Mouse (Mus musculus): ENCODE data around the gene Lamp2. TPM values are rescaled to one million over a fixed set of nuclear protein-coding genes. Genes with fewer than 3 reads are reported as not detected.

Lamp2 gene
- polyA plus RNA-seq, 1 experiment from 2014 or later, result 131 TPM

DNA sequence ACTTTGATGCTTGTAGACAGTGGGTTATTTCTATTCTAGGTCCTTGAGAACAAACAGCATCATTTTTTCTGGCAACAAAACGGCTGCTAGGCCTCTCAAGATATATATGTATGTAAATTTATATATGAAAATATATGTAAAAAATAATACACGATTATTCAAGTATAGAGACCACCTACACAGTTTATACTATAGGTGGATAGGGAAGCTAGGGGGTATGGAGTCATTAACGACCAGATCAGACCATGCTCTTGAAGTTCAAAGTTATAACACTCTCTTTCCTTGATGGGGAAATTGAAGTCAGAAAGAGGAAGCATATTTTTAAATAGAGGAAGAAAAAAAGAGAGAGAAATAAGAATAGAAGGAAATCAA lies 367 bp upstream of the Lamp2 start:
- no peak overlapping the region for H3K4me2 ChIP-seq (replicated peaks; ENCODE audit: low read depth)
- TF ChIP-seq CTCF (IDR thresholded peaks at IDR 0.05; ENCODE audit: low read depth), result no peak
- TF ChIP-seq EP300 (optimal IDR thresholded peaks at IDR 0.05), result no peak
- no peak overlapping the region for H3K9ac ChIP-seq (ENCODE audit: low read length)
- peak; percentile 10; the same call in 1 of the 2 replicates for ATAC-seq (ENCODE audit: low FRiP score, low TSS enrichment)
- no peaks in the 10 kb centered on the region for H3K9me3 ChIP-seq (ENCODE audit: control insufficient read depth, low read length)
- no peak for DNase-seq (ENCODE audit: low spot score)
- no peak overlapping the region for H3K4me3 ChIP-seq (ENCODE audit: low read depth, low read length)
- no peaks in the 10 kb centered on the region for H3K27me3 ChIP-seq (ENCODE audit: control insufficient read depth, insufficient read depth, low read length)
- no peaks in the 10 kb centered on the region for H3K36me3 ChIP-seq (ENCODE audit: control insufficient read depth, insufficient read depth, low read length)
- H3K4me1 ChIP-seq (replicated peaks; ENCODE audit: control insufficient read depth, insufficient read depth), result no peaks in the 10 kb centered on the region
- WGBS, result 32% methylated on average over 3 of the region's 3 CpGs
- H3K27ac ChIP-seq (replicated peaks), result no peak overlapping the region

- Histone ChIP-seq H3K4me2 (replicated peaks; ENCODE audit: low read depth) (peak overlapping the region; percentile 53), H3K9me3 (ENCODE audit: control insufficient read depth, low read length) (no peaks in the 10 kb centered on the region), H3K27me3 (ENCODE audit: control insufficient read depth, insufficient read depth, low read length) (no peaks in the 10 kb centered on the region), H3K9ac (ENCODE audit: low read length) (peak overlapping the region; percentile 67), H3K4me3 (ENCODE audit: low read depth, low read length) (peak overlapping the region; percentile 57), H3K27ac (replicated peaks) (peak overlapping the region; percentile 84), H3K36me3 (ENCODE audit: control insufficient read depth, insufficient read depth, low read length) (no peaks in the 10 kb centered on the region), H3K4me1 (replicated peaks; ENCODE audit: control insufficient read depth, insufficient read depth) (no peaks in the 10 kb centered on the region)
- TF ChIP-seq CTCF (IDR thresholded peaks at IDR 0.05; ENCODE audit: low read depth), result no peak
- no peak for TF ChIP-seq EP300 (optimal IDR thresholded peaks at IDR 0.05)
- ATAC-seq (ENCODE audit: low FRiP score, low TSS enrichment), result 0 out of 2 replicates have a peak, but pooled peaks have one; percentile 6
- 23% methylated on average over 7 of the region's 7 CpGs for WGBS
- no peak for DNase-seq (ENCODE audit: low spot score)
Observed at GRCm38 (mm10) chrX:38455474-38455873, 780 bp downstream of the Lamp2 start.

GRCm38 (mm10) chrX:38454900-38455299 lies 1.4 kb downstream of the Lamp2 start:
- 22% methylated on average over 2 of the region's 2 CpGs for WGBS
- H3K4me3 ChIP-seq (ENCODE audit: low read depth, low read length), result peak overlapping the region; percentile 57
- TF ChIP-seq EP300 (optimal IDR thresholded peaks at IDR 0.05) (no peak), CTCF (IDR thresholded peaks at IDR 0.05; ENCODE audit: low read depth) (no peak)
- no peak for ATAC-seq (ENCODE audit: low FRiP score, low TSS enrichment)
- H3K27ac ChIP-seq (replicated peaks), result no peak overlapping the region
- no peaks in the 10 kb centered on the region for H3K36me3 ChIP-seq (ENCODE audit: control insufficient read depth, insufficient read depth, low read length)
- H3K4me1 ChIP-seq (replicated peaks; ENCODE audit: control insufficient read depth, insufficient read depth), result no peaks in the 10 kb centered on the region
- H3K4me2 ChIP-seq (replicated peaks; ENCODE audit: low read depth), result peak overlapping the region; percentile 53
- no peaks in the 10 kb centered on the region for H3K9me3 ChIP-seq (ENCODE audit: control insufficient read depth, low read length)
- peak overlapping the region; percentile 67; the same call in 1 of the 2 replicates for H3K9ac ChIP-seq (ENCODE audit: low read length)
- no peak for DNase-seq (ENCODE audit: low spot score)
- no peaks in the 10 kb centered on the region for H3K27me3 ChIP-seq (ENCODE audit: control insufficient read depth, insufficient read depth, low read length)

GRCm38 (mm10) chrX:38453924-38454323 lies 2.3 kb downstream of the Lamp2 start:
- TF ChIP-seq CTCF (IDR thresholded peaks at IDR 0.05; ENCODE audit: low read depth) (no peak), EP300 (optimal IDR thresholded peaks at IDR 0.05) (no peak)
- no peak overlapping the region for H3K9ac ChIP-seq (ENCODE audit: low read length)
- H3K4me1 ChIP-seq (replicated peaks; ENCODE audit: control insufficient read depth, insufficient read depth), result no peaks in the 10 kb centered on the region
- no peaks in the 10 kb centered on the region for H3K36me3 ChIP-seq (ENCODE audit: control insufficient read depth, insufficient read depth, low read length)
- ATAC-seq (ENCODE audit: low FRiP score, low TSS enrichment) (no peak), DNase-seq (ENCODE audit: low spot score) (no peak)
- H3K27me3 ChIP-seq (ENCODE audit: control insufficient read depth, insufficient read depth, low read length), result no peaks in the 10 kb centered on the region
- H3K4me3 ChIP-seq (ENCODE audit: low read depth, low read length), result no peak overlapping the region
- no peak overlapping the region for H3K27ac ChIP-seq (replicated peaks)
- H3K4me2 ChIP-seq (replicated peaks; ENCODE audit: low read depth), result no peak overlapping the region
- WGBS, result 56% methylated on average over 5 of the region's 5 CpGs
- H3K9me3 ChIP-seq (ENCODE audit: control insufficient read depth, low read length), result no peaks in the 10 kb centered on the region

GRCm38 (mm10) chrX:38450476-38450875 lies 5.8 kb downstream of the Lamp2 start:
- H3K27ac ChIP-seq (replicated peaks), result no peak overlapping the region
- no peaks in the 10 kb centered on the region for H3K9me3 ChIP-seq (ENCODE audit: control insufficient read depth, low read length)
- WGBS, result 67% methylated on average over 6 of the region's 6 CpGs
- H3K4me3 ChIP-seq (ENCODE audit: low read depth, low read length), result no peak overlapping the region
- ATAC-seq (ENCODE audit: low FRiP score, low TSS enrichment), result no peak
- no peaks in the 10 kb centered on the region for H3K27me3 ChIP-seq (ENCODE audit: control insufficient read depth, insufficient read depth, low read length)
- no peaks in the 10 kb centered on the region for H3K36me3 ChIP-seq (ENCODE audit: control insufficient read depth, insufficient read depth, low read length)
- no peak for TF ChIP-seq CTCF (IDR thresholded peaks at IDR 0.05; ENCODE audit: low read depth)
- no peak for TF ChIP-seq EP300 (optimal IDR thresholded peaks at IDR 0.05)
- no peak overlapping the region for H3K4me2 ChIP-seq (replicated peaks; ENCODE audit: low read depth)
- no peak overlapping the region for H3K9ac ChIP-seq (ENCODE audit: low read length)
- no peaks in the 10 kb centered on the region for H3K4me1 ChIP-seq (replicated peaks; ENCODE audit: control insufficient read depth, insufficient read depth)
- DNase-seq (ENCODE audit: low spot score), result no peak

GRCm38 (mm10) chrX:38445705-38446104 lies 10.5 kb downstream of the Lamp2 start:
- Histone ChIP-seq H3K9ac (ENCODE audit: low read length) (no peak overlapping the region), H3K27me3 (ENCODE audit: control insufficient read depth, insufficient read depth, low read length) (no peaks in the 10 kb centered on the region), H3K4me3 (ENCODE audit: low read depth, low read length) (no peak overlapping the region), H3K36me3 (ENCODE audit: control insufficient read depth, insufficient read depth, low read length) (no peaks in the 10 kb centered on the region), H3K9me3 (ENCODE audit: control insufficient read depth, low read length) (no peaks in the 10 kb centered on the region), H3K4me2 (replicated peaks; ENCODE audit: low read depth) (no peak overlapping the region), H3K4me1 (replicated peaks; ENCODE audit: control insufficient read depth, insufficient read depth) (no peaks in the 10 kb centered on the region), H3K27ac (replicated peaks) (0 out of 2 replicates have a peak overlapping the region, but pooled peaks have one; percentile 18)
- 50% methylated on average over 1 of the region's 1 CpGs for WGBS
- no peak; the same call in 1 of the 2 replicates for ATAC-seq (ENCODE audit: low FRiP score, low TSS enrichment)
- DNase-seq (ENCODE audit: low spot score), result no peak
- TF ChIP-seq EP300 (optimal IDR thresholded peaks at IDR 0.05) (no peak), CTCF (IDR thresholded peaks at IDR 0.05; ENCODE audit: low read depth) (no peak)
